Mouse (Mus musculus) effector memory CD4-positive, alpha-beta T cell, adult 7 months (primary cell): ENCODE results near the gene Pip5k1b. TPM values are rescaled to one million over a fixed set of nuclear protein-coding genes. Genes with fewer than 3 reads are reported as not detected.

Source experiments
- polyA plus RNA-seq: library from polyadenylated mRNA; unstranded; fragments of 100-300 nt; shearing (Covaris generic); gene quantifications from one replicate; pipeline ENCODE4 v1.2.1, GENCODE M21; 2017

Gene Pip5k1b
- polyA plus RNA-seq = 0.63 TPM

DNA sequence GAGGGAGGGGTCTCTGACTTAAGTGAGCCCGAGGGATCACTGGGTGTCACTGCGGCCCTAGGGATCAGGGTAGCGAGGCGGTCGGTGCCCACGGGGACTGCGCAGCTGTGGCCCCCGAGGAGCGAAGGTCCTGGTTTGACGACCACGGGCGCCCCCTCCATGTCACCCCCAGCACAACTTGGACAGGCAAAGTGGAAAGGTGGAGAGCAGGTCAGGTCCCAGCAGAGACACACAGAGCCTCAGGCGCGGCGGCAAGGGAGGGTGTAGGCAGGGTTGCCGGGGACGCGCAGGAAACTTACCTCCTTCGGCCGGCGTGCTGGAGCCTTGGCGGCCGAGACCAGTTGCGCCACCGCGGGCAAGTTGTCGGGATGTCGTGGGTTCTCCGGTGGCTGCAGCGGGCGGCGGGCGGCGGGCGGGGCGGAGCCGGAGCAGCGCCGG lies at the start of gene Pip5k1b:
Pip5k1b (minus strand) TSS at position 407 of the 438 bp plus-strand sequence.

GRCm38 (mm10) chr19:24476929-24477882 lies 78.5 kb downstream of the Pip5k1b start, which contains the start of gene Fam122a:
Gene Fam122a (minus strand): TSS chr19:24477356.

GRCm38 (mm10) chr19:24280601-24281228 lies 275.0 kb downstream of the Pip5k1b start, which contains the start of gene Fxn:
Gene Fxn (minus strand): TSS chr19:24280605.

Other genes with a start within 250 kb of the Pip5k1b start
- 41.0 TPM for gene Fam122a, start 78.5 kb downstream of the Pip5k1b start, polyA plus RNA-seq
- gene Tmem252, start 118.1 kb upstream of the Pip5k1b start, polyA plus RNA-seq = not detected